Mouse (Mus musculus): ENCODE data around the gene Dnajb13.

- no peak for TF ChIP-seq CTCF (IDR thresholded peaks at IDR 0.05; ENCODE audit: extremely low read depth, insufficient read length, insufficient replicate concordance, low read depth, low read length)
- no peak for TF ChIP-seq POLR2A (IDR thresholded peaks at IDR 0.05; ENCODE audit: low read depth, low read length)
Observed at GRCm38 (mm10) chr7:100465248-100465647, 49.5 kb downstream of the Dnajb13 start.

Data from small intestine, adult 2 months (tissue).